Mouse (Mus musculus): Measurements from ENCODE around the gene Luc7l.
A peak's percentile ranks its signal among the peaks of the same experiment; 100 is the strongest.

Luc7l gene

DNA sequence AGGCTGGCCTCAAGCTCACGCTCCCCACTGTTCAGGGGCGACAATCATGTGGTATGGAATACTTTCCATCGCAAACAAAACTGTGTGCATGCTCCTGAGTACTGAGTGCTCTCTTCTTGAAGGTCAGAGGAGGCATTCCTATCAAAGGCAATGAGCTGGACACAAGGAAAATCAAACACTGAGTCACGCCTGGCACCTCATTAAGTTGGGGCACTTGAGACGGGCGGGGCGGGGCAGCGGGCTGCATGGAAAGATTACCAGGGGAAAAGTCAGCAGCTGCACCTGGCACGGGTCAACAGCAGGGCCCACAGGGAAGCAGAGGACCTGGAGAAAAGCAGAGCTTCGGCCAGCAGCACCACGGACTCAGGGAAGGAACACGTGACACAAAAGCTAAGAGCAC is 27.5 kb upstream of the Luc7l start:
- no peaks in the 10 kb centered on the region for H3K27me3 ChIP-seq (ENCODE audit: insufficient read depth, low read length)
- no peak for TF ChIP-seq POU5F1 (IDR thresholded peaks at IDR 0.05; ENCODE audit: borderline replicate concordance, low read length)
- no peak for TF ChIP-seq CTCF (conservative IDR thresholded peaks at IDR 0.05; ENCODE audit: low read length)
- no peak for TF ChIP-seq NANOG (IDR thresholded peaks at IDR 0.05; ENCODE audit: borderline replicate concordance, low read length)
- H3K4me3 ChIP-seq (replicated peaks; ENCODE audit: low read length), result no peak overlapping the region
- no peaks in the 10 kb centered on the region for H3K9me3 ChIP-seq (ENCODE audit: low read length)
- H3K4me1 ChIP-seq (replicated peaks; ENCODE audit: low read depth, low read length), result peaks cover 8% of the 10 kb centered on the region
- peaks cover 4% of the 10 kb centered on the region; the same call in 1 of the 2 replicates for H3K36me3 ChIP-seq (ENCODE audit: insufficient read depth, low read length)

DNA sequence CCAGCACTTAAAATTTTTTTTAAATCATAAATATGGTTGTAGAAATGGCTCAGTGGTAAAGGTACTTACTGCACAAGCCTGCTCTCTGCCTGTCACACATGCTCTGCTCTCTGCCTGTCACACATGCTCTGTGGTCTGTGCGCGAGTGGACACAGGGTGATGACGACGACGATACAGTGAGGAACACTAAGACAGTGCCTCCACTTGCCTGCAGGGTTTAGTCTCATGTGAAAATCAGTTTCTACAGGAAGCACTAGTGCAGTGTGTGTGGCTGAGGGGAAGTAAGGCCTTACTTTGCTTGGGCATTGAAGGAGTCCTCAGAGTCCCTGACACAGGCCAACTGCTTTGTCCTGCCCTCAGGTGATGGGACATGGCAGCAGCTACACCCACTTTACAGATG is 22.9 kb upstream of the Luc7l start:
- Histone ChIP-seq H3K4me3 (replicated peaks; ENCODE audit: low read length) (no peak overlapping the region), H3K4me1 (replicated peaks; ENCODE audit: low read depth, low read length) (peaks cover 27% of the 10 kb centered on the region), H3K36me3 (ENCODE audit: insufficient read depth, low read length) (no peaks in the 10 kb centered on the region), H3K27me3 (ENCODE audit: insufficient read depth, low read length) (no peaks in the 10 kb centered on the region), H3K9me3 (ENCODE audit: low read length) (no peaks in the 10 kb centered on the region)
- TF ChIP-seq CTCF (conservative IDR thresholded peaks at IDR 0.05; ENCODE audit: low read length) (no peak), NANOG (IDR thresholded peaks at IDR 0.05; ENCODE audit: borderline replicate concordance, low read length) (no peak), POU5F1 (IDR thresholded peaks at IDR 0.05; ENCODE audit: borderline replicate concordance, low read length) (no peak)

DNA sequence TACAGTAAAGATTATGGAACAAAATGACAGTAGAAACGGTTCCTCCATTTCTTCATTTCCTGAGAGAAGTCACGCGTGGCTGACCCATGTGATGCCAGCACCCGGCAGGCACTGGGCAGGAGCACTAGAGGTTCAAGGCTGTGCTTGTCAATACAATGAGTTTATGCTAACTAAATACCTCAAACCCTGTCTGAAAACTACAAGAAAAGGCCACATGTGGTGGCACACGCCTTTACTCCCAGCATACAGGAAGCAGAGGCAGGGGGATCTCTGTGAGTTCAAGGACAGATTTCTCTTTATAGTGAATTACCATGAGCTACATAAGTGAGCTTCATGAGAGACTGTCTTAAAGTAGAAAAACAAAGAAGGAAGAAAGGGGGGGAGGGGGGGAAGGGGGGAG is 21.5 kb upstream of the Luc7l start:
- Histone ChIP-seq H3K4me3 (replicated peaks; ENCODE audit: low read length) (no peak overlapping the region), H3K27me3 (ENCODE audit: insufficient read depth, low read length) (no peaks in the 10 kb centered on the region), H3K4me1 (replicated peaks; ENCODE audit: low read depth, low read length) (peaks cover 22% of the 10 kb centered on the region), H3K9me3 (ENCODE audit: low read length) (no peaks in the 10 kb centered on the region), H3K36me3 (ENCODE audit: insufficient read depth, low read length) (no peaks in the 10 kb centered on the region)
- no peak for TF ChIP-seq POU5F1 (IDR thresholded peaks at IDR 0.05; ENCODE audit: borderline replicate concordance, low read length)
- TF ChIP-seq NANOG (IDR thresholded peaks at IDR 0.05; ENCODE audit: borderline replicate concordance, low read length), result no peak
- TF ChIP-seq CTCF (conservative IDR thresholded peaks at IDR 0.05; ENCODE audit: low read length), result no peak

DNA sequence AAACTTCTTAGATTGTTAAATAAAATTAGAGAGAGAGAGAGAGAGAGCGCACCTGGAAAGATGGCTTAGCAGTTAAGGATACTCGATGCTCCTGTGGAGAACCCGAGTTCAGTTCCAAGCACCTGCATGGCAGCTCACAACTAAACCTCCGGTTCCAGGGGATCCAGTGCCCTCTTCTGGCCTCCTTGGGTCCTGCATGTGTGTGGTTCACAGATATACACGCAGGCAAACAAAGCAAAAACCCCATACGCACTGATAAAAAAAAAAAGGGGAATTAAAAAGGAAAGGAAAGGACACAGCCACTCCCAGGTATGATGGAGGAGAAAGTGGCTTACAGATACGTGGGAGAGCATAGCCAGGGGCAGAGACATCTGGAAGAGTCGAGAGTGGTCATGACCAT is 19.8 kb upstream of the Luc7l start:
- no peaks in the 10 kb centered on the region for H3K9me3 ChIP-seq (ENCODE audit: low read length)
- no peaks in the 10 kb centered on the region for H3K36me3 ChIP-seq (ENCODE audit: insufficient read depth, low read length)
- peaks cover 23% of the 10 kb centered on the region for H3K4me1 ChIP-seq (replicated peaks; ENCODE audit: low read depth, low read length)
- no peaks in the 10 kb centered on the region for H3K27me3 ChIP-seq (ENCODE audit: insufficient read depth, low read length)
- H3K4me3 ChIP-seq (replicated peaks; ENCODE audit: low read length), result no peak overlapping the region
- no peak for TF ChIP-seq POU5F1 (IDR thresholded peaks at IDR 0.05; ENCODE audit: borderline replicate concordance, low read length)
- no peak for TF ChIP-seq NANOG (IDR thresholded peaks at IDR 0.05; ENCODE audit: borderline replicate concordance, low read length)
- TF ChIP-seq CTCF (conservative IDR thresholded peaks at IDR 0.05; ENCODE audit: low read length), result peak; percentile 68

DNA sequence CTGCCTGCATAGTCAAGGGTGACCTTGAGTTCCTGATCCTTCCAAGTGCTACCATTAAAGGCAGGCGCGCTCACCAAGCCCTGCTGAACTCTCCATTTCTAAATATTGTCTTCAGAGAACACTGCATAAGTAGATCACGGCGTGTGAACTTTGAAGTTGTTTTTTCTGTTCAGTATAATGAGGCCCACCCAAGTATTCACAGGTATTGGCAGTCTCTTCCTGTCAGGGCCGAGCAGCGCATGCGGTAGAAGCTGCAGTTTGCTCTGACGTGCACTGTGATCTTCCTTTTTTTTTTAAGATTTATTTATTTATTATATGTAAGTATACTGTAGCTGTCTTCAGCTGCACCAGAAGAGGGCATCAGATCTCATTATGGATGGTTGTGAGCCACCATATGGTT is 18.3 kb upstream of the Luc7l start:
- Histone ChIP-seq H3K36me3 (ENCODE audit: insufficient read depth, low read length) (no peaks in the 10 kb centered on the region), H3K4me3 (replicated peaks; ENCODE audit: low read length) (no peak overlapping the region), H3K9me3 (ENCODE audit: low read length) (no peaks in the 10 kb centered on the region), H3K4me1 (replicated peaks; ENCODE audit: low read depth, low read length) (peaks cover 23% of the 10 kb centered on the region), H3K27me3 (ENCODE audit: insufficient read depth, low read length) (no peaks in the 10 kb centered on the region)
- TF ChIP-seq CTCF (conservative IDR thresholded peaks at IDR 0.05; ENCODE audit: low read length) (no peak), POU5F1 (IDR thresholded peaks at IDR 0.05; ENCODE audit: borderline replicate concordance, low read length) (no peak), NANOG (IDR thresholded peaks at IDR 0.05; ENCODE audit: borderline replicate concordance, low read length) (no peak)

DNA sequence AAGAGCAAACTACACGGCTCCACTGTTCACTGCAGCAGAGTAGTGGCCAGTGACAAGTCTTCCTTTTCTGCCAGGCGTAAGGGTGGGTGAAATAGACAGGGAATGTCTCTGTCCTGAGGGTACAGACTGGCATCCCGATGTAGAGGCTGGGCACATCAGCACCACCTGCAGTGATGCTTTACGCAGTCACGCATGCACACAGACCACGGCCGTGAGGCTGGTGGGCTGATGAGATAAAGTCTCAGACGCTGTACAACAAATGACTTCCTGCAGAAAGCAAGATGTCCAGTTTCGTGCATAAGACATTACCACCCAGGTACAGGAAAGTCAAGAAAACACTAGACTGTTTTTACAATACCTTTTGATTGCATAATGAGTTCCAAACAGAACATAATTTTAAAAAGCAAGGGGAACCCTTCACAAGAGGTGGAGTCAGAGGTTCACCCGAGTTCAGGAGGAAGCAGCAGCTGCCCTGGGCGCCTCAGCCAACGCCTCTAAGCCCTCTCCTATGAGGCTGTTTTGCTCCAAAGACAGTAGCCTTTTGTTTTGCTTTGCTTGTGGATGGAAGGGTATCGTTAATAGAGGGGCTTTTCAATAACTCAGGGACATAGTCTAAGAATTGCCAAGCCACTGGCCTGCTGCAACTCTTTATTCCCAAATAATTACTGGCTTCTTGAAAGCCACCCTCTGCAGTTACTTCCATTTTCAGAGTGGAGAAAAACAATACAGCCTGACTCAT is 17.4 kb upstream of the Luc7l start:
- TF ChIP-seq NANOG (IDR thresholded peaks at IDR 0.05; ENCODE audit: borderline replicate concordance, low read length) (no peak), POU5F1 (IDR thresholded peaks at IDR 0.05; ENCODE audit: borderline replicate concordance, low read length) (no peak), CTCF (conservative IDR thresholded peaks at IDR 0.05; ENCODE audit: low read length) (no peak)
- no peaks in the 10 kb centered on the region for H3K9me3 ChIP-seq (ENCODE audit: low read length)
- H3K4me3 ChIP-seq (replicated peaks; ENCODE audit: low read length), result no peak overlapping the region
- no peaks in the 10 kb centered on the region for H3K27me3 ChIP-seq (ENCODE audit: insufficient read depth, low read length)
- peaks cover 30% of the 10 kb centered on the region for H3K4me1 ChIP-seq (replicated peaks; ENCODE audit: low read depth, low read length)
- H3K36me3 ChIP-seq (ENCODE audit: insufficient read depth, low read length), result no peaks in the 10 kb centered on the region

DNA sequence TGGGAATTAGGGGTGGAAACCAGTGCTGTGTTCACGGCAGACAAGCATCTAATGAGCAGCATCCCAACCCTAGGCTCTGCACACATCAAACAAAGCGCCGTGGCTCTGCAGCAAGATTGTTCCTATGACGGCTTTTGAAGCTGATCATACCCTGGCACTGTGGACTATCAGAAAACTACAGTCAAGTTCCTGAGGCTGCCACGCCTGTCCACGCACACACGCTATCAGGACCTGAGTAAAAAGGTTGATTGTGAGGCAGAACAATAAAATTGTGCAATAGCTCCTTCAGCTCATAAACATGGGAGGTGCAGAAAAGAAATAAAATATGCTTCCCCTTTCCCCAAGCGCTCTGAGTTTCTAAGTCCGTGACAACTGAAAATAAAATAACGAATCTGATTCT is 15.0 kb upstream of the Luc7l start:
- H3K4me1 ChIP-seq (replicated peaks; ENCODE audit: low read depth, low read length), result peaks cover 38% of the 10 kb centered on the region
- no peaks in the 10 kb centered on the region for H3K36me3 ChIP-seq (ENCODE audit: insufficient read depth, low read length)
- no peaks in the 10 kb centered on the region for H3K27me3 ChIP-seq (ENCODE audit: insufficient read depth, low read length)
- H3K4me3 ChIP-seq (replicated peaks; ENCODE audit: low read length), result no peak overlapping the region
- no peak for TF ChIP-seq NANOG (IDR thresholded peaks at IDR 0.05; ENCODE audit: borderline replicate concordance, low read length)
- no peak for TF ChIP-seq CTCF (conservative IDR thresholded peaks at IDR 0.05; ENCODE audit: low read length)
- TF ChIP-seq POU5F1 (IDR thresholded peaks at IDR 0.05; ENCODE audit: borderline replicate concordance, low read length), result no peak
- H3K9me3 ChIP-seq (ENCODE audit: low read length), result no peaks in the 10 kb centered on the region

DNA sequence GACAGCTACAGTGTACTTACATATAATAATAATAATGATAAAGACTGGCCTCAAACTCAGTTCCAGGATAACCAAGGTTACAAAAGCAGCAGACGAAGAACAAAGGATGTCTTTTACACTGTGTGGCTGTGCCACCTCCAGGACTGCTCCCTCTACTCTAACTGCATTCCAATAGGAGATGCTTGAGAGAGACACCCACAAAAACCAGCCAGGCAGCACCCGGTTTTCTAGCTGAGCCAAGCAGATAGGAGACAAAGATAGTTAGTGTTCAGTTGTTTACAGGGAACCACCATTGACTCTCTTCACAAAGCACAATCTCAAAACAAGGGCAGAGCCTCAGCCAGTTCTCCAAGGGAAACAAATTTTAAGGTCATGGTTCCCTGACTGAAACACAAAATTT is 13.1 kb upstream of the Luc7l start:
- no peaks in the 10 kb centered on the region for H3K9me3 ChIP-seq (ENCODE audit: low read length)
- no peak overlapping the region for H3K4me3 ChIP-seq (replicated peaks; ENCODE audit: low read length)
- no peaks in the 10 kb centered on the region for H3K27me3 ChIP-seq (ENCODE audit: insufficient read depth, low read length)
- TF ChIP-seq POU5F1 (IDR thresholded peaks at IDR 0.05; ENCODE audit: borderline replicate concordance, low read length) (no peak), CTCF (conservative IDR thresholded peaks at IDR 0.05; ENCODE audit: low read length) (no peak), NANOG (IDR thresholded peaks at IDR 0.05; ENCODE audit: borderline replicate concordance, low read length) (no peak)
- peaks cover 43% of the 10 kb centered on the region for H3K4me1 ChIP-seq (replicated peaks; ENCODE audit: low read depth, low read length)
- no peaks in the 10 kb centered on the region for H3K36me3 ChIP-seq (ENCODE audit: insufficient read depth, low read length)
